Mouse (Mus musculus) forebrain, embryonic 15.5 days (tissue): ENCODE measurements around the gene Rpl22. TPM values are rescaled to one million over a fixed set of nuclear protein-coding genes. Genes with fewer than 3 reads are reported as not detected.

Experiments used
- ATAC-seq: fragments of 200-750 bp; cut with Nextera tagmentation; replicated peaks from 2 replicates; pipeline ENCODE4 v1.8.0; 2017; ENCODE audit warnings: mild to moderate bottlenecking, moderate TSS enrichment, moderate library complexity
- H3K27ac ChIP-seq: fragments of 300-500 bp; sonication (generic); replicated peaks from 2 replicates; pipeline ENCODE4 v1.5.1; 2015; ENCODE audit warnings: mild to moderate bottlenecking, inconsistent platforms
- H3K27me3 ChIP-seq: fragments of 300-500 bp; sonication (generic); 2 replicates; pipeline ENCODE4 v1.6.1; 2015; ENCODE audit warnings: inconsistent platforms
- H3K36me3 ChIP-seq: fragments of 300-500 bp; sonication (generic); 2 replicates; pipeline ENCODE4 v1.6.1; 2015; ENCODE audit warnings: mild to moderate bottlenecking, inconsistent platforms
- H3K4me1 ChIP-seq: fragments of 300-500 bp; sonication (generic); 2 replicates; pipeline ENCODE4 v1.6.1; 2015; ENCODE audit warnings: inconsistent platforms
- H3K4me2 ChIP-seq: fragments of 300-500 bp; sonication (generic); replicated peaks from 2 replicates; pipeline ENCODE4 v1.6.1; 2015; ENCODE audit warnings: mild to moderate bottlenecking, inconsistent platforms
- H3K4me3 ChIP-seq: fragments of 300-500 bp; sonication (generic); 2 replicates; pipeline ENCODE4 v1.5.1; 2015; ENCODE audit warnings: mild to moderate bottlenecking, inconsistent platforms
- H3K9ac ChIP-seq: fragments of 300-500 bp; sonication (generic); replicated peaks from 2 replicates; pipeline ENCODE4 v1.6.1; 2015; ENCODE audit warnings: mild to moderate bottlenecking, inconsistent platforms
- H3K9me3 ChIP-seq: fragments of 300-500 bp; sonication (generic); 2 replicates; pipeline ENCODE4 v1.6.1; 2016; ENCODE audit warnings: inconsistent platforms
- WGBS: fragments of 180-500 bp; shearing (Covaris S2); methylation state at CpG from one replicate; pipeline ENCODE4 v1.1.7; 2015; ENCODE audit warnings: mixed read lengths; 5-methylcytosine and 5-hydroxymethylcytosine counted together
- polyA plus RNA-seq: library from polyadenylated mRNA; unstranded; fragments of >200 nt; fragmentation: Nextera tagmentation; extraction: Ambion mirVana; gene quantifications from 2 replicates; pipeline ENCODE4 v1.2.1, GENCODE M21; 2015

The Rpl22 gene
- polyA plus RNA-seq, 1 experiment from 2014 or later = 216 TPM

- WGBS = 59% methylated on average over 7 of the region's 7 CpGs
These were observed 19.8 kb downstream of the Rpl22 start for GRCm38 (mm10) chr4:152345120-152345889.

GRCm38 (mm10) chr4:152349837-152350381 is 24.4 kb downstream of the Rpl22 start:
- Histone ChIP-seq H3K27ac (peak overlapping the region; percentile 94), H3K4me2 (peak overlapping the region; percentile 52), H3K4me1 (peaks cover 39% of the 10 kb centered on the region), H3K9me3 (no peaks in the 10 kb centered on the region), H3K9ac (peak overlapping the region; percentile 32), H3K27me3 (no peaks in the 10 kb centered on the region), H3K36me3 (no peaks in the 10 kb centered on the region; the same call in 1 of the 2 replicates), H3K4me3 (peak overlapping the region; percentile 29)
- ATAC-seq = peak; percentile 74
- 6% methylated on average over 17 of the region's 17 CpGs for WGBS

More at GRCm38 (mm10) chr4:152345120-152345889, 19.8 kb downstream of the Rpl22 start:
- Histone ChIP-seq H3K9me3 (no peaks in the 10 kb centered on the region), H3K27me3 (no peaks in the 10 kb centered on the region), H3K9ac (no peak overlapping the region), H3K27ac (no peak overlapping the region), H3K4me1 (peaks cover 30% of the 10 kb centered on the region), H3K4me2 (no peak overlapping the region), H3K4me3 (no peak overlapping the region), H3K36me3 (no peaks in the 10 kb centered on the region)
- ATAC-seq = no peak

GRCm38 (mm10) chr4:152350722-152351421 is 25.3 kb downstream of the Rpl22 start:
- Histone ChIP-seq H3K9ac (no peak overlapping the region; the same call in 1 of the 2 replicates), H3K9me3 (no peaks in the 10 kb centered on the region), H3K4me3 (0 out of 2 replicates have a peak overlapping the region, but pooled peaks have one; percentile 29), H3K36me3 (no peaks in the 10 kb centered on the region; the same call in 1 of the 2 replicates), H3K27me3 (no peaks in the 10 kb centered on the region), H3K4me1 (peaks cover 36% of the 10 kb centered on the region), H3K4me2 (peak overlapping the region; percentile 52), H3K27ac (peak overlapping the region; percentile 94)
- 30% methylated on average over 8 of the region's 8 CpGs for WGBS
- ATAC-seq = no peak; the same call in 1 of the 2 replicates

GRCm38 (mm10) chr4:152351422-152352305 is 26.1 kb downstream of the Rpl22 start:
- Histone ChIP-seq H3K36me3 (peaks cover 2% of the 10 kb centered on the region; the same call in 1 of the 2 replicates), H3K4me1 (peaks cover 36% of the 10 kb centered on the region), H3K27me3 (no peaks in the 10 kb centered on the region), H3K9me3 (no peaks in the 10 kb centered on the region), H3K4me2 (no peak overlapping the region), H3K27ac (peak overlapping the region; percentile 94), H3K9ac (no peak overlapping the region), H3K4me3 (no peak overlapping the region)
- WGBS = 6% methylated on average over 14 of the region's 14 CpGs
- 0 out of 2 replicates have a peak, but pooled peaks have one; percentile 32 for ATAC-seq

GRCm38 (mm10) chr4:152353886-152354637 is 28.5 kb downstream of the Rpl22 start:
- ATAC-seq = no peak
- 83% methylated on average over 14 of the region's 14 CpGs for WGBS
- H3K27me3 ChIP-seq = no peaks in the 10 kb centered on the region

GRCm38 (mm10) chr4:152355672-152356071 is 30.1 kb downstream of the Rpl22 start:
- no peak for ATAC-seq

More at GRCm38 (mm10) chr4:152353886-152354637, 28.5 kb downstream of the Rpl22 start:
- Histone ChIP-seq H3K9ac (no peak overlapping the region), H3K4me3 (no peak overlapping the region), H3K36me3 (peaks cover 3% of the 10 kb centered on the region; the same call in 1 of the 2 replicates), H3K27ac (no peak overlapping the region), H3K9me3 (no peaks in the 10 kb centered on the region), H3K4me1 (peaks cover 29% of the 10 kb centered on the region), H3K4me2 (no peak overlapping the region)

GRCm38 (mm10) chr4:152359700-152360099 is 34.2 kb downstream of the Rpl22 start:
- H3K4me2 ChIP-seq = no peak overlapping the region
- no peak overlapping the region for H3K9ac ChIP-seq
- 0 out of 2 replicates have a peak, but pooled peaks cover 5% of the 10 kb centered on the region for H3K27me3 ChIP-seq
- no peaks in the 10 kb centered on the region for H3K9me3 ChIP-seq
- WGBS = 12% methylated on average over 11 of the region's 11 CpGs
- no peak overlapping the region for H3K27ac ChIP-seq
- ATAC-seq = no peak
- H3K4me1 ChIP-seq = peaks cover 9% of the 10 kb centered on the region
- 0 out of 2 replicates have a peak, but pooled peaks cover 3% of the 10 kb centered on the region for H3K36me3 ChIP-seq
- no peak overlapping the region for H3K4me3 ChIP-seq

More at GRCm38 (mm10) chr4:152355672-152356071, 30.1 kb downstream of the Rpl22 start:
- H3K4me2 ChIP-seq = no peak overlapping the region
- no peak overlapping the region for H3K4me3 ChIP-seq
- H3K36me3 ChIP-seq = peaks cover 3% of the 10 kb centered on the region; the same call in 1 of the 2 replicates
- H3K4me1 ChIP-seq = peaks cover 15% of the 10 kb centered on the region
- no peaks in the 10 kb centered on the region for H3K9me3 ChIP-seq
- H3K27me3 ChIP-seq = 0 out of 2 replicates have a peak, but pooled peaks cover 1% of the 10 kb centered on the region
- H3K27ac ChIP-seq = no peak overlapping the region
- no peak overlapping the region for H3K9ac ChIP-seq
- WGBS = 80% methylated on average over 7 of the region's 7 CpGs

- Histone ChIP-seq H3K4me2 (peak overlapping the region; percentile 29), H3K9me3 (no peaks in the 10 kb centered on the region), H3K4me1 (peaks cover 20% of the 10 kb centered on the region), H3K27ac (no peak overlapping the region), H3K4me3 (no peak overlapping the region), H3K36me3 (0 out of 2 replicates have a peak, but pooled peaks cover 3% of the 10 kb centered on the region), H3K27me3 (0 out of 2 replicates have a peak, but pooled peaks cover 5% of the 10 kb centered on the region), H3K9ac (no peak overlapping the region)
- ATAC-seq = no peak
- WGBS = under 1% methylated on average over 23 of the region's 24 CpGs
These were observed 35.3 kb downstream of the Rpl22 start for GRCm38 (mm10) chr4:152360855-152361254.

- Histone ChIP-seq H3K4me2 (no peak overlapping the region), H3K4me1 (peaks cover 20% of the 10 kb centered on the region), H3K36me3 (peaks cover 3% of the 10 kb centered on the region; the same call in 1 of the 2 replicates), H3K9me3 (no peaks in the 10 kb centered on the region), H3K9ac (no peak overlapping the region), H3K27me3 (0 out of 2 replicates have a peak, but pooled peaks cover 5% of the 10 kb centered on the region), H3K27ac (no peak overlapping the region), H3K4me3 (no peak overlapping the region)
- no peak for ATAC-seq
- WGBS = 85% methylated on average over 9 of the region's 9 CpGs
These were observed 36.6 kb downstream of the Rpl22 start for GRCm38 (mm10) chr4:152362180-152362579.

GRCm38 (mm10) chr4:152365228-152365627 is 39.7 kb downstream of the Rpl22 start:
- WGBS = 21% methylated on average over 7 of the region's 7 CpGs
- Histone ChIP-seq H3K9me3 (no peaks in the 10 kb centered on the region), H3K4me3 (no peak overlapping the region), H3K27me3 (0 out of 2 replicates have a peak, but pooled peaks cover 5% of the 10 kb centered on the region), H3K4me2 (no peak overlapping the region), H3K9ac (no peak overlapping the region), H3K36me3 (peaks cover 3% of the 10 kb centered on the region; the same call in 1 of the 2 replicates), H3K27ac (peak overlapping the region; percentile 54), H3K4me1 (peaks cover 20% of the 10 kb centered on the region)
- ATAC-seq = no peak
